Mouse (Mus musculus) heart, postnatal 0 days (tissue): ENCODE data around the gene Gpam. TPM values are rescaled to one million over a fixed set of nuclear protein-coding genes. Genes with fewer than 3 reads are reported as not detected.

ENCODE experiments used
- ATAC-seq: fragments of 200-750 bp; cut with Nextera tagmentation; 2 replicates; pipeline ENCODE4 v1.8.0; 2017; ENCODE audit warnings: low read depth, moderate number of reproducible peaks, moderate library complexity; ENCODE audit not compliant: insufficient read depth
- DNase-seq: peaks from one replicate; pipeline ENCODE4 v3.0.0-alpha.2; 2016; ENCODE audit warnings: low spot score
- H3K27ac ChIP-seq: fragments of 300-500 bp; sonication (generic); 2 replicates; pipeline ENCODE4 v1.5.1; 2014; ENCODE audit warnings: low read depth, mild to moderate bottlenecking
- H3K27me3 ChIP-seq: fragments of 300-500 bp; sonication (generic); 2 replicates; pipeline ENCODE4 v1.6.1; 2014; ENCODE audit warnings: low read length, mixed read lengths; ENCODE audit not compliant: control insufficient read depth, insufficient read depth
- H3K36me3 ChIP-seq: fragments of 300-500 bp; sonication (generic); replicated peaks from 2 replicates; pipeline ENCODE4 v1.6.1; 2014; ENCODE audit warnings: low read length, mixed read lengths; ENCODE audit not compliant: control insufficient read depth, insufficient read depth
- H3K4me1 ChIP-seq: fragments of 300-500 bp; sonication (generic); 2 replicates; pipeline ENCODE4 v1.6.1; 2014; ENCODE audit warnings: antibody characterized with exemption; ENCODE audit not compliant: control insufficient read depth, insufficient read depth
- H3K4me2 ChIP-seq: fragments of 300-500 bp; sonication (generic); 2 replicates; pipeline ENCODE4 v1.6.1; 2014; ENCODE audit warnings: low read depth, mild to moderate bottlenecking, low read length, moderate library complexity
- H3K4me3 ChIP-seq: fragments of 300-500 bp; sonication (generic); 2 replicates; pipeline ENCODE4 v1.5.1; 2014; ENCODE audit warnings: low read depth, low read length
- H3K9ac ChIP-seq: fragments of 300-500 bp; sonication (generic); replicated peaks from 2 replicates; pipeline ENCODE4 v1.6.1; 2014; ENCODE audit warnings: low read depth, low read length, mixed read lengths
- H3K9me3 ChIP-seq: fragments of 300-500 bp; sonication (generic); replicated peaks from 2 replicates; pipeline ENCODE4 v1.6.1; 2016; ENCODE audit warnings: low read length; ENCODE audit not compliant: control insufficient read depth
- CTCF ChIP-seq: IDR thresholded peaks from 2 replicates; pipeline ENCODE4 v1.5.1; 2016; ENCODE audit warnings: antibody characterized with exemption, control low read depth, low read depth
- EP300 ChIP-seq: IDR thresholded peaks from 2 replicates; pipeline ENCODE4 v1.6.1; 2016; ENCODE audit warnings: antibody characterized with exemption, low read depth
- WGBS: fragments of 180-500 bp; shearing (Covaris S2); extraction: QIAGEN DNeasy Blood & Tissue Kit; methylation state at CpG from one replicate; pipeline ENCODE4 v1.1.7; 2014; 5-methylcytosine and 5-hydroxymethylcytosine counted together
- polyA plus RNA-seq: library from polyadenylated mRNA; unstranded; fragments of >200 nt; fragmentation: Nextera tagmentation; extraction: Ambion mirVana; gene quantifications from 2 replicates; pipeline ENCODE4 v1.2.1, GENCODE M21; 2015
- total RNA-seq: library from RNA; depleted of rRNA; stranded (reverse); fragments of >200 nt; gene quantifications from 2 replicates; pipeline ENCODE4 v1.2.3, GENCODE M21; 2014; ENCODE audit warnings: low replicate concordance

Gpam gene
- total and polyA plus RNA-seq, 2 experiments from 2014 or later, result 15.7 to 60.2 TPM

DNA sequence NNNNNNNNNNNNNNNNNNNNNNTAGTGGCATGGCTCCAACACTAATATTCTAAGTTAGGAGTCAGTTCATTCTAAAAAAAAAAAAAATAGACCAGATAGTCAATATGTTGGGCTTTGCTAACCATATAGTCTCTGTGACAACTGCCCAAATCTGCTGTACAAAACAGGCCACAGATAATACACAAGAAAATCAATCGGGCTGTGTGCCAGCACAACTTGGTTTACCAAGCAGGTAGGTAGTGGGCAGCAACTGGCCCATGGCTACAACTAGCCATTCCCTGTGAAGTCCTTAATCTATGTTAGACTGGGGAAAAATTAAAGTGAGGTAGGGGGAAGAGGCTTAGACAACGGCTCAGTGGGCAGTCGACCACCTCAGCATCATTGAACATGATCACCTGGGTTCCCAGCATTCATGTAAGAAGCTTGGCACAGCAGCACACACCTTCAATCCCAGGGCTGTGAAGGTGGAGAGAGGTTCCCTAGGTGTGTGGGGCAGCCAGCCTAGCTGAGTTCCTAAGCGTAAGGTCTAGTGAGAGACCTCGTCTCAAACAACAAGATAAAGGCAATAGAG is 12.1 kb downstream of the Gpam start:
- H3K4me1 ChIP-seq, result peaks cover 21% of the 10 kb centered on the region
- H3K9me3 ChIP-seq, result no peaks in the 10 kb centered on the region
- H3K4me3 ChIP-seq, result no peak overlapping the region
- H3K36me3 ChIP-seq, result no peaks in the 10 kb centered on the region
- no peak for TF ChIP-seq EP300
- TF ChIP-seq CTCF, result no peak
- ATAC-seq (no peak), DNase-seq (no peak)
- WGBS, result 79% methylated on average over 5 of the region's 5 CpGs
- 0 out of 2 replicates have a peak overlapping the region, but pooled peaks have one; percentile 77 for H3K27ac ChIP-seq
- H3K9ac ChIP-seq, result no peak overlapping the region
- H3K4me2 ChIP-seq, result no peak overlapping the region
- H3K27me3 ChIP-seq, result no peaks in the 10 kb centered on the region

DNA sequence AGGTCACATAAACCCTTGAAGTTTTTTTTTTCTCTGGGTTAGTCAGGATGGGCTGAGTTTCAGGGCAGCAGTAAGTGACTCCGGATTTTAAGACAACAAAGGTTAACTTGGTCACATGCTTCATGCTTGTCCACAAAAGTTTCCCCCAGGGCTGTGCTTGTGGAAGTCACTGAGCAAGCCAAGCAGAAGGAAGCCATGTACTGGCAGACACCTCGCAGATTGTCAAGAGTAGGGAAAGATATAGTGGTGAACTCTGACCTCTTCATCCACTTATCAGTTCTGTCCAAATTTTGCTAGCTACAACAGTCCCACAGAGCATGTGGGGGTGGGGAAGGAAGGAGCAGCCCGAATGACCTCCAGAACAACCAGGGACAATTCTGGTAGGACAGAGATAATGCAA is 19.1 kb downstream of the Gpam start:
- TF ChIP-seq CTCF, result no peak
- no peak for TF ChIP-seq EP300
- 19% methylated on average over 3 of the region's 3 CpGs for WGBS
- Histone ChIP-seq H3K36me3 (no peaks in the 10 kb centered on the region), H3K9me3 (no peaks in the 10 kb centered on the region), H3K4me3 (no peak overlapping the region), H3K4me1 (peaks cover 5% of the 10 kb centered on the region), H3K4me2 (no peak overlapping the region), H3K27me3 (no peaks in the 10 kb centered on the region), H3K27ac (no peak overlapping the region), H3K9ac (no peak overlapping the region)
- ATAC-seq, result no peak
- DNase-seq, result no peak

DNA sequence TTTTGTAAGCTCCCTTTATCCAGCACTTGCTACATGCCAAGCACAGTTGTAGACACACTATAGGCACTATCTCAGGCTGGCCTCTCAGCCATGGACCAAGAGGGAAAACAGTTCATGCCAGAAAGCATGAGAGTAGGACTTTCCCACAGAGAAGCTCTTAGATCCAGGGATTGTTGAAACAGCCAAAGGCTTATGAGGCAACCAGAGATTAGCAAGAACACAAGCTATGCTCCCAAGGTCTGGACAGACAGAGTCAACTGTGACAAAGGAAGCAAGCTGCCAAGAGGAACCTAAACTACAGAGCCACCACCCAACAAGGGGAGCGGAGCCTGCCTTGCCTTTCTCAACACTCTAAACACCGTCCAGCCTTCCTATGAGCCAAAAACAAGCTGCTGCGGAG is 21.1 kb downstream of the Gpam start:
- TF ChIP-seq EP300 (no peak), CTCF (no peak)
- no peaks in the 10 kb centered on the region for H3K9me3 ChIP-seq
- no peak overlapping the region for H3K27ac ChIP-seq
- WGBS, result 91% methylated on average over 3 of the region's 3 CpGs
- H3K4me2 ChIP-seq, result no peak overlapping the region
- no peaks in the 10 kb centered on the region for H3K27me3 ChIP-seq
- H3K9ac ChIP-seq, result no peak overlapping the region
- peaks cover 10% of the 10 kb centered on the region for H3K4me1 ChIP-seq
- H3K36me3 ChIP-seq, result no peaks in the 10 kb centered on the region
- H3K4me3 ChIP-seq, result no peak overlapping the region
- ATAC-seq (no peak), DNase-seq (no peak)

- H3K4me3 ChIP-seq, result peak overlapping the region; percentile 41
- peak; percentile 71 for ATAC-seq
Measured at GRCm38 (mm10) chr19:55103081-55103830, 23.8 kb downstream of the Gpam start.

GRCm38 (mm10) chr19:55101659-55102058 is 25.4 kb downstream of the Gpam start:
- no peaks in the 10 kb centered on the region for H3K9me3 ChIP-seq
- no peak for DNase-seq
- WGBS, result 68% methylated on average over 4 of the region's 4 CpGs
- no peak overlapping the region for H3K27ac ChIP-seq
- H3K36me3 ChIP-seq, result no peaks in the 10 kb centered on the region
- H3K4me3 ChIP-seq, result peak overlapping the region; percentile 41
- ATAC-seq, result no peak
- H3K9ac ChIP-seq, result no peak overlapping the region
- H3K4me2 ChIP-seq, result peak overlapping the region; percentile 60
- no peaks in the 10 kb centered on the region for H3K27me3 ChIP-seq
- H3K4me1 ChIP-seq, result peaks cover 23% of the 10 kb centered on the region
- TF ChIP-seq CTCF, result no peak
- TF ChIP-seq EP300, result no peak

More at GRCm38 (mm10) chr19:55103081-55103830, 23.8 kb downstream of the Gpam start:
- Histone ChIP-seq H3K4me1 (peaks cover 20% of the 10 kb centered on the region), H3K9ac (peak overlapping the region; percentile 38; the same call in 1 of the 2 replicates), H3K27ac (peak overlapping the region; percentile 77), H3K4me2 (peak overlapping the region; percentile 60), H3K9me3 (no peaks in the 10 kb centered on the region), H3K27me3 (no peaks in the 10 kb centered on the region), H3K36me3 (no peaks in the 10 kb centered on the region)
- no peak for TF ChIP-seq EP300
- no peak for TF ChIP-seq CTCF
- WGBS, result 38% methylated on average over 11 of the region's 11 CpGs
- DNase-seq, result peak; percentile 96
